Mouse (Mus musculus) gastrocnemius, postnatal 36 days (tissue): ENCODE results near the gene Senp7. TPM values are rescaled to one million over a fixed set of nuclear protein-coding genes. Genes with fewer than 3 reads are reported as not detected.

ENCODE experiments used
- microRNA-seq, 2 experiments: library from miRNA; unstranded; fragments of <30 nt; microRNA quantifications; one replicate each; pipeline ENCODE4 v1.2.0; 2021
- total RNA-seq, 2 experiments: library from RNA; stranded (reverse); gene quantifications; 2 replicates each; pipeline ENCODE4 v1.2.3; 2021

Senp7 gene
- total RNA-seq, 2 experiments from 2014 or later, result 10.4 to 11.3 TPM

Small RNA genes within 50 kb of the gene (microRNA-seq; reads per million reads assigned to microRNA genes)
- 0 reads per million in 2 experiments for gene Gm24047

Other genes starting within 250 kb of the Senp7 start
- gene Nfkbiz, start 209.4 kb upstream of the Senp7 start, total RNA-seq, result 1 to 10 TPM in 1 of 2 experiments, under 1 TPM in 1; 0.76 to 1.4 TPM
- gene Nxpe3, start 153.1 kb upstream of the Senp7 start, total RNA-seq, result under 1 TPM; 0.12 to 0.48 TPM
- gene Cep97, start 113.5 kb upstream of the Senp7 start, total RNA-seq, result 1 to 10 TPM; 4.4 to 5.1 TPM
- gene Rpl24, start 82.1 kb upstream of the Senp7 start, total RNA-seq, result 100 to 1,000 TPM; 498 to 600 TPM
- gene Zbtb11, start 74.5 kb upstream of the Senp7 start, total RNA-seq, result 1 to 10 TPM; 9.1 to 9.6 TPM
- gene Pcnp, start 18.6 kb upstream of the Senp7 start, total RNA-seq, result 10 to 100 TPM; 44.4 to 51.0 TPM
- gene Trmt10c, start 10.5 kb upstream of the Senp7 start, total RNA-seq, result 1 to 10 TPM; 7.3 to 9.9 TPM
- gene Impg2, start 156.0 kb downstream of the Senp7 start, total RNA-seq, result under 1 TPM; 0.05 to 0.07 TPM